Mouse (Mus musculus) testis, adult 2 months (tissue): ENCODE measurements at regions not wholly inside any gene's neighbourhood (a gene's known extent, or its start where the extent isn't known, plus 50 kb on each side); places are given as distances from the start of the nearest gene placed in this dataset.

ENCODE experiments used
- CTCF ChIP-seq: fragments of 200-500 bp; IDR thresholded peaks from 2 replicates; pipeline ENCODE4 v1.5.1; 2012; ENCODE audit warnings: low read depth, mild to moderate bottlenecking, inconsistent platforms, low read length, moderate library complexity; ENCODE audit not compliant: control insufficient read depth, insufficient read depth, insufficient replicate concordance
- POLR2A ChIP-seq: fragments of 200-500 bp; IDR thresholded peaks from 2 replicates; pipeline ENCODE4 v1.6.1; 2012; ENCODE audit warnings: low read depth, mild to moderate bottlenecking, inconsistent platforms, low read length, moderate library complexity; ENCODE audit not compliant: control insufficient read depth

- no peak for TF ChIP-seq CTCF
- no peak for TF ChIP-seq POLR2A
These were observed 108.6 kb upstream of the Aldh1b1 start for GRCm38 (mm10) chr4:45689991-45690916.
